ENCODE assay signal across 8 mouse cellular contexts in genomic region chr1:180976110-180976679, GRCm38 (mm10). TPM values are rescaled to one million over a fixed set of nuclear protein-coding genes. Genes with fewer than 3 reads are reported as not detected.
DNase-seq lines count a peak whose midpoint lies in the region; ATAC-seq and TF ChIP-seq lines count a peak whose summit lies in the region.

No protein-coding gene starts in this region.

- no peak overlapping the region for H3K4me2 ChIP-seq in hindbrain, postnatal 0 days (ENCODE audit: low read depth, low read length)
- no peak overlapping the region for H3K4me2 ChIP-seq in hindbrain, embryonic 14.5 days (replicated peaks)
- no peak overlapping the region for H3K4me2 ChIP-seq in liver, embryonic 13.5 days

- H3K4me3 ChIP-seq in hindbrain, postnatal 0 days (ENCODE audit: low read length), result no peak overlapping the region
- H3K4me3 ChIP-seq in hindbrain, embryonic 14.5 days (replicated peaks; ENCODE audit: low read length), result no peak overlapping the region
- H3K4me3 ChIP-seq in liver, embryonic 13.5 days (replicated peaks), result no peak overlapping the region
- H3K4me3 ChIP-seq in hindbrain, embryonic 10.5 days, result no peak overlapping the region

- H3K9me3 ChIP-seq in hindbrain, postnatal 0 days (ENCODE audit: low read length), result no peaks in the 10 kb centered on the region
- H3K9me3 ChIP-seq in hindbrain, embryonic 14.5 days (ENCODE audit: control insufficient read depth, low read length), result no peaks in the 10 kb centered on the region
- H3K9me3 ChIP-seq in liver, embryonic 13.5 days (replicated peaks), result no peaks in the 10 kb centered on the region
- H3K9me3 ChIP-seq in hindbrain, embryonic 10.5 days, result no peaks in the 10 kb centered on the region

- H3K4me1 ChIP-seq in hindbrain, postnatal 0 days (ENCODE audit: insufficient read depth, low read length), result no peaks in the 10 kb centered on the region
- no peaks in the 10 kb centered on the region for H3K4me1 ChIP-seq in hindbrain, embryonic 14.5 days (replicated peaks; ENCODE audit: control insufficient read depth, insufficient read depth, low read length)
- H3K4me1 ChIP-seq in liver, embryonic 13.5 days (replicated peaks), result peaks cover 17% of the 10 kb centered on the region
- H3K4me1 ChIP-seq in hindbrain, embryonic 10.5 days (replicated peaks), result 0 out of 2 replicates have a peak, but pooled peaks cover 12% of the 10 kb centered on the region

- 59% methylated on average over 4 of the region's 4 CpGs for WGBS in hindbrain, postnatal 0 days
- WGBS in hindbrain, embryonic 14.5 days, result 70% methylated on average over 4 of the region's 4 CpGs
- WGBS in liver, embryonic 13.5 days (ENCODE audit: insufficient replicate concordance), result 52% methylated on average over 4 of the region's 4 CpGs
- 69% methylated on average over 4 of the region's 4 CpGs for WGBS in hindbrain, embryonic 10.5 days

- no peak overlapping the region for H3K9ac ChIP-seq in hindbrain, postnatal 0 days (replicated peaks; ENCODE audit: low read length)
- no peak overlapping the region for H3K9ac ChIP-seq in hindbrain, embryonic 14.5 days
- no peak overlapping the region for H3K9ac ChIP-seq in liver, embryonic 13.5 days

- TF ChIP-seq CTCF in hindbrain, postnatal 0 days (IDR thresholded peaks at IDR 0.05; ENCODE audit: low read depth), result peak; percentile 70

- no peaks in the 10 kb centered on the region for H3K36me3 ChIP-seq in hindbrain, postnatal 0 days (ENCODE audit: insufficient read depth, low read length)
- no peaks in the 10 kb centered on the region for H3K36me3 ChIP-seq in hindbrain, embryonic 14.5 days (replicated peaks; ENCODE audit: control insufficient read depth, insufficient read depth)
- 0 out of 2 replicates have a peak, but pooled peaks cover 7% of the 10 kb centered on the region for H3K36me3 ChIP-seq in liver, embryonic 13.5 days
- no peaks in the 10 kb centered on the region for H3K36me3 ChIP-seq in splenic B cell, adult 2 months (ENCODE audit: control insufficient read depth, insufficient read depth, low read length, poor library complexity, severe bottlenecking)
- H3K36me3 ChIP-seq in hindbrain, embryonic 10.5 days, result no peaks in the 10 kb centered on the region

- no peaks in the 10 kb centered on the region for H3K27me3 ChIP-seq in hindbrain, postnatal 0 days (ENCODE audit: insufficient read depth, low read length)
- H3K27me3 ChIP-seq in hindbrain, embryonic 14.5 days (ENCODE audit: control insufficient read depth, insufficient read depth, low read length), result no peaks in the 10 kb centered on the region
- H3K27me3 ChIP-seq in liver, embryonic 13.5 days, result no peaks in the 10 kb centered on the region
- H3K27me3 ChIP-seq in splenic B cell, adult 2 months (ENCODE audit: control insufficient read depth, insufficient read depth, low read length, poor library complexity, severe bottlenecking), result no peaks in the 10 kb centered on the region
- no peaks in the 10 kb centered on the region for H3K27me3 ChIP-seq in hindbrain, embryonic 10.5 days (ENCODE audit: insufficient read depth, poor library complexity, severe bottlenecking)

- peak; percentile 22 for DNase-seq in hindbrain, postnatal 0 days (ENCODE audit: low spot score)
- no peak for DNase-seq in hindbrain, embryonic 14.5 days (ENCODE audit: low spot score)
- peak; percentile 52 to 60 for DNase-seq in CD8-positive naive resting alpha-beta T cell, adult 2 months (ENCODE audit: low read depth in 2 of 2, low spot score in 2 of 2)
- DNase-seq in adrenal gland, postnatal 36 days, result peak; percentile 58 to 74
- peak; percentile 42 for DNase-seq in liver, embryonic 13.5 days
- peak; percentile 76 for DNase-seq in splenic B cell, adult 2 months (ENCODE audit: low read depth, low spot score)
- no peak for DNase-seq in hindbrain, embryonic 10.5 days (ENCODE audit: low spot score)
- no peak for DNase-seq in layer of hippocampus, adult 8-10 months (ENCODE audit: low spot score in 2 of 2)

- no peak overlapping the region for H3K27ac ChIP-seq in hindbrain, postnatal 0 days
- H3K27ac ChIP-seq in hindbrain, embryonic 14.5 days, result no peak overlapping the region
- no peak overlapping the region for H3K27ac ChIP-seq in liver, embryonic 13.5 days
- no peak overlapping the region for H3K27ac ChIP-seq in hindbrain, embryonic 10.5 days

- ATAC-seq in hindbrain, postnatal 0 days, result no peak
- ATAC-seq in hindbrain, embryonic 14.5 days (ENCODE audit: low FRiP score), result no peak
- no peak for ATAC-seq in liver, embryonic 13.5 days (ENCODE audit: low read depth)

RNA-seq across cellular contexts. Expression of gene Tmem63a, which starts 34.1 kb away (rescaled TPM):
- total RNA-seq in hindbrain, postnatal 0 days (2014; rRNA removed), result 2.9 and 5.4 TPM in 2 replicates
- 2.5 and 3.0 TPM in 2 replicates for polyA plus RNA-seq in hindbrain, postnatal 0 days (2015; fragmentation: Nextera tagmentation; extraction: Ambion mirVana)
- 1.5 and 1.6 TPM in 2 replicates for polyA plus RNA-seq in hindbrain, embryonic 14.5 days (2014; fragmentation: Nextera tagmentation; extraction: Ambion mirVana)
- total RNA-seq in adrenal gland, postnatal 36 days (2021), result 10 to 100 TPM; 52.6 to 80.8 TPM
- polyA plus RNA-seq in liver, embryonic 13.5 days (2015; fragmentation: Nextera tagmentation; extraction: Ambion mirVana), result 5.2 and 7.5 TPM in 2 replicates
- polyA plus RNA-seq in hindbrain, embryonic 10.5 days (2016; fragmentation: Nextera tagmentation; extraction: Ambion mirVana), result 3.0 and 3.4 TPM in 2 replicates
- 10 to 100 TPM; 25.6 to 39.3 (median 29.1) TPM for total RNA-seq in layer of hippocampus, adult 8-10 months (2022)

RNA-seq across cellular contexts. Expression of gene Lefty1, which starts 41.4 kb away (rescaled TPM):
- total RNA-seq in hindbrain, postnatal 0 days (2014; rRNA removed), result not detected in 2 replicates
- polyA plus RNA-seq in hindbrain, postnatal 0 days (2015; fragmentation: Nextera tagmentation; extraction: Ambion mirVana), result 0.29 and 0.42 TPM in 2 replicates
- 0.20 and 0.41 TPM in 2 replicates for polyA plus RNA-seq in hindbrain, embryonic 14.5 days (2014; fragmentation: Nextera tagmentation; extraction: Ambion mirVana)
- 1 to 10 TPM; 3.4 to 9.0 TPM for total RNA-seq in adrenal gland, postnatal 36 days (2021)
- 6.0 and 6.5 TPM in 2 replicates for polyA plus RNA-seq in liver, embryonic 13.5 days (2015; fragmentation: Nextera tagmentation; extraction: Ambion mirVana)
- 0.71 and 0.78 TPM in 2 replicates for polyA plus RNA-seq in hindbrain, embryonic 10.5 days (2016; fragmentation: Nextera tagmentation; extraction: Ambion mirVana)
- 1 to 10 TPM; 6.6 to 8.4 (median 7.8) TPM for total RNA-seq in layer of hippocampus, adult 8-10 months (2022)

RNA-seq across cellular contexts. Expression of gene Ephx1, which starts 44.5 kb away (rescaled TPM):
- 8.9 and 15.2 TPM in 2 replicates for total RNA-seq in hindbrain, postnatal 0 days (2014; rRNA removed)
- polyA plus RNA-seq in hindbrain, postnatal 0 days (2015; fragmentation: Nextera tagmentation; extraction: Ambion mirVana), result 13.3 and 15.8 TPM in 2 replicates
- polyA plus RNA-seq in hindbrain, embryonic 14.5 days (2014; fragmentation: Nextera tagmentation; extraction: Ambion mirVana), result 8.7 and 10.3 TPM in 2 replicates
- total RNA-seq in adrenal gland, postnatal 36 days (2021), result 100 to 1,000 TPM; 139 to 160 TPM
- 3.5 and 3.7 TPM in 2 replicates for polyA plus RNA-seq in liver, embryonic 13.5 days (2015; fragmentation: Nextera tagmentation; extraction: Ambion mirVana)
- 0.86 and 1.5 TPM in 2 replicates for polyA plus RNA-seq in hindbrain, embryonic 10.5 days (2016; fragmentation: Nextera tagmentation; extraction: Ambion mirVana)
- 10 to 100 TPM; 31.7 to 53.2 (median 43.4) TPM for total RNA-seq in layer of hippocampus, adult 8-10 months (2022)

Comparison
In these comparisons a context has a peak if more than half of its experiments do, and no peak if none do; other contexts are left out.
1. DNase-seq: peak in hindbrain, postnatal 0 days (single experiment), CD8-positive naive resting alpha-beta T cell, adult 2 months (2 of 2), adrenal gland, postnatal 36 days (2 of 2), liver, embryonic 13.5 days (single experiment) and splenic B cell, adult 2 months (single experiment); none in hindbrain, embryonic 14.5 days (single experiment), hindbrain, embryonic 10.5 days (single experiment) and layer of hippocampus, adult 8-10 months (0 of 2).